In genomic region chr1:192431423-192431822, GRCm38 (mm10) we compare ENCODE assay signal across 31 mouse cellular contexts.
"Had no signal": no experiment of that assay in that cellular context is flagged by ENCODE, and none has a peak within 500 bp of the region (broad histone marks: within the 10 kb centered on the region; RNA-seq: fewer than 3 reads in every experiment).

No protein-coding gene starts in this region.

- H3K4me3 ChIP-seq: limb, embryonic 10.5 days; limb, embryonic 12.5 days; limb, embryonic 13.5 days; limb, embryonic 15.5 days; liver, embryonic 12.5 days; liver, embryonic 13.5 days; liver, embryonic 15.5 days; lung, embryonic 15.5 days; megakaryocyte, embryonic 14.5 days; midbrain, embryonic 10.5 days; midbrain, embryonic 12.5 days; midbrain, embryonic 13.5 days; midbrain, embryonic 15.5 days; myocyte had no signal

- H3K9me3 ChIP-seq: limb, embryonic 10.5 days; limb, embryonic 12.5 days; limb, embryonic 13.5 days; limb, embryonic 15.5 days; liver, embryonic 12.5 days; liver, embryonic 13.5 days; liver, embryonic 15.5 days; lung, embryonic 15.5 days; megakaryocyte, embryonic 14.5 days; midbrain, embryonic 10.5 days; midbrain, embryonic 12.5 days; midbrain, embryonic 13.5 days; midbrain, embryonic 15.5 days had no signal

- ATAC-seq: liver, embryonic 12.5 days; liver, postnatal 0 days; lung, postnatal 0 days; midbrain, embryonic 13.5 days; midbrain, embryonic 15.5 days; midbrain, embryonic 16.5 days had no signal

- H3K9ac ChIP-seq: limb, embryonic 12.5 days; limb, embryonic 13.5 days; limb, embryonic 15.5 days; liver, embryonic 12.5 days; liver, embryonic 13.5 days; liver, embryonic 14.5 days; liver, embryonic 15.5 days; liver, postnatal 0 days; lung, embryonic 14.5 days; lung, embryonic 15.5 days; midbrain, embryonic 12.5 days; midbrain, embryonic 13.5 days; midbrain, embryonic 15.5 days had no signal

- H3K4me1 ChIP-seq: limb, embryonic 10.5 days; limb, embryonic 12.5 days; limb, embryonic 13.5 days; limb, embryonic 15.5 days; liver, embryonic 12.5 days; liver, embryonic 13.5 days; liver, embryonic 15.5 days; lung, embryonic 15.5 days; midbrain, embryonic 10.5 days; midbrain, embryonic 12.5 days; midbrain, embryonic 15.5 days had no signal

- H3K27me3 ChIP-seq: limb, embryonic 12.5 days; limb, embryonic 15.5 days; liver, embryonic 12.5 days; liver, embryonic 13.5 days; liver, embryonic 15.5 days; lung, embryonic 15.5 days; midbrain, embryonic 12.5 days; midbrain, embryonic 13.5 days; midbrain, embryonic 15.5 days had no signal

- H3K36me3 ChIP-seq: limb, embryonic 10.5 days; limb, embryonic 12.5 days; limb, embryonic 13.5 days; limb, embryonic 15.5 days; liver, embryonic 12.5 days; liver, embryonic 13.5 days; liver, embryonic 15.5 days; lung, embryonic 15.5 days; midbrain, embryonic 10.5 days; midbrain, embryonic 12.5 days; midbrain, embryonic 13.5 days; midbrain, embryonic 15.5 days had no signal

- DNase-seq: left cerebral cortex, postnatal 4 days; liver; liver, embryonic 13.5 days; liver, postnatal 0 days; lung, adult 18-20 months; lung, adult 2 months; lung, embryonic 14.5 days; lung, postnatal 10 days; lung, postnatal 14 days; lung, postnatal 36 days; lung, postnatal 4 days; midbrain, embryonic 14.5 days had no signal

- H3K4me2 ChIP-seq: limb, embryonic 12.5 days; limb, embryonic 13.5 days; limb, embryonic 15.5 days; liver, embryonic 11.5 days; liver, embryonic 12.5 days; liver, embryonic 13.5 days; liver, embryonic 15.5 days; lung, embryonic 14.5 days; lung, embryonic 15.5 days; midbrain, embryonic 11.5 days; midbrain, embryonic 12.5 days; midbrain, embryonic 13.5 days; midbrain, embryonic 15.5 days had no signal

- H3K27ac ChIP-seq: limb, embryonic 10.5 days; limb, embryonic 12.5 days; limb, embryonic 13.5 days; limb, embryonic 15.5 days; liver, embryonic 12.5 days; liver, embryonic 13.5 days; liver, embryonic 14.5 days; liver, embryonic 15.5 days; lung, embryonic 15.5 days; macrophage; midbrain, embryonic 10.5 days; midbrain, embryonic 12.5 days; midbrain, embryonic 13.5 days; midbrain, embryonic 15.5 days had no signal
